Mouse (Mus musculus): ENCODE measurements around the gene Bcor.

Gene Bcor

DNA sequence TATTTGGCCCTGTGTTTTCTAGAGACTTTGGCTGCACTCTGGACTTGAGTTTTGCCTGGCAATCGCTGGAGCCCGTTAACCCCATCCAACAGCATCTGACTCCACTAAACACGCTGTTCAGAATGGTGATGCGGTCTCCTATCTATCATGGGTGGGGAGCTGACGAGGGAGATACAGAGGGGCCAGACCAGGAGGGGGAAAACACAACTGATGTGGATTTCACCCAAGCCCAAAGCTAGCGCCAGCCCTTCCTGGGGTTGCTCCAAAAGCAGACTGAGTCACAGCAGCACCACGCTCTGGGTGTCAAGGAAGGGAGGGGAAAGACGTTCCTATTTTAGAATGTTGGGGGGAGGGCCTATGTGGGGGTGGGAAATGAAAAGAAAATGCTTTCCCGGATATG, 94.4 kb downstream of the Bcor start:
- no peak for DNase-seq (ENCODE audit: low spot score)

- no peak for DNase-seq (ENCODE audit: low spot score)
Measured at GRCm38 (mm10) chrX:12062932-12063260, 97.3 kb downstream of the Bcor start.

DNA sequence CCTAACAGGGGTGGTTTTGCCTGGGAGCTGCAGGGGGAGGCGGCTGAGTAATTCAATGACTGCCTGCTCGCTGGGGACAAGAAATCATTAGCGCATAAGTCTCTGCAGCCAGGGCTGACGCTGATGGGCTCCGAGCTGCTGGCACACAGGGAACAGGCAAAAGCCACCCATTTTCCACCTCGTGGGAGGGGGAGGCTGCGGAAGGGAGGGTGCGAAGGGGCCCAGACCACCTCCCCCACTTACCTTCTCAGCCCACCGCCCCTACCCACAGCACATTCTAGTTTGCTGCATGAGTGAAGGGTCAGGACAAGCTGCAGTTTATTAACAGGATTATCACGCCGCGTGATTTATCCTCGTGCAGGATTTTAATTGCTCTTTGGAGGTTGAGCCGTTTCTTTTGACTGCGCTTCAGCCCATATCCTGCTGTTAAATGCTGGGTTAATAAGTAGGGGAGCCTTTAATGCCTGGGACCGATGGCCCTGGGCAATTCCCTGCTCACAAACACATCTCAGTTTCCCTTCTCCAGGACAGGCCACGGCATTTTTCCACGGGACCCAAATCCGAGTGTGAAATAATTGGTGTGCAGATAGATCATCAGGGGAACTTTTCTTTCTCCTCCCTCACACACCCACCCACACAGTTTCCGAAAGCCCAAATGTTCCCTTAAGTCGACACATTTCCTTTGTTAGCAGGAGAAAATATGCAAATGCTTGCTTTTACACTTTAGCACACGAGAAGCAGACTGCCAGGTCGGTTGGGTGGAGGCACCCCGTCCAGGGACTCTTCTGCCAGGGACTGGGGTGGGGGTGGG, 97.8 kb downstream of the Bcor start:
- DNase-seq (ENCODE audit: low spot score), result no peak

DNA sequence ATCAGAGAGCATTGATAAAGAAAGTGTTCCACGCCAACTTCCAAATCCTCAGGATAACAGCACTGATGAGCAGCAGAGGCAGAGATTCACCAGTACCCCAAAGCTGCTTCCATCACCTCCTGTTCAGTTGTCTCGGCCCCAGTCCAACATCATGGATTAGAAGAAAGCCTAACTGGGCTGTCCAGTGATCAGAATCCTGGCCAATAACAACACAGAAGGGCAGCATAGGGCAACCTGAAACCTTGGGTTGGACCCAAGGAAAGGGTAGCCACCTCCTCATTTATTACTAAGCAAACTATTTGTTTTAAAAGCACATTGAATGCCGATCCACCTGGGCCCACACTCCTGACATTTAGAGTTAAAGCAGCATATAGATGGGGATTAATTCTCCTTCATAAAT, 99.3 kb downstream of the Bcor start:
- DNase-seq (ENCODE audit: low spot score), result no peak

GRCm38 (mm10) chrX:12057210-12057609, 102.9 kb downstream of the Bcor start:
- no peak for DNase-seq (ENCODE audit: low spot score)

GRCm38 (mm10) chrX:12053315-12053914, 106.7 kb downstream of the Bcor start:
- DNase-seq (ENCODE audit: low spot score), result no peak

GRCm38 (mm10) chrX:12052651-12053050, 107.5 kb downstream of the Bcor start:
- no peak for DNase-seq (ENCODE audit: low spot score)

DNA sequence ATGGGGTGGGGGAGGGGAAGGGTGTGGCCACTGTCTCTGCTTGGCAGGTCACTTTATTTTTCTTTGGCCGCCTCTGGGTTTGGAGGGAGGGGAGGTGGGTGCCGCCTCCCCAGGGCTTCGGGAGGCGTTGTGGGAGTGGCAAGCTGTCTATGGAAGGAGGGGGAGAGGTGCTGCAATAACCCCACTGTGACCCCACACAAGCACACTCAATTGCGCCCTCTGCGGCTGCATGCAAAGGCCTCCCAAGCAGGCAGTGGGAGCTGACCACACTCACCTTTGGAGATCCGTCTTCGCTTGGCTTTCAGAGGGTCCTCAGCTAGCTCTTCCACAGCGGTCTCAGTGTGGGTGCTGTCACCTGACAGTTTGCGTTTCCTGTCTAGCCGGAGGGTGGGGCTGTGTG, 111.4 kb downstream of the Bcor start:
- DNase-seq (ENCODE audit: low spot score), result no peak

DNA sequence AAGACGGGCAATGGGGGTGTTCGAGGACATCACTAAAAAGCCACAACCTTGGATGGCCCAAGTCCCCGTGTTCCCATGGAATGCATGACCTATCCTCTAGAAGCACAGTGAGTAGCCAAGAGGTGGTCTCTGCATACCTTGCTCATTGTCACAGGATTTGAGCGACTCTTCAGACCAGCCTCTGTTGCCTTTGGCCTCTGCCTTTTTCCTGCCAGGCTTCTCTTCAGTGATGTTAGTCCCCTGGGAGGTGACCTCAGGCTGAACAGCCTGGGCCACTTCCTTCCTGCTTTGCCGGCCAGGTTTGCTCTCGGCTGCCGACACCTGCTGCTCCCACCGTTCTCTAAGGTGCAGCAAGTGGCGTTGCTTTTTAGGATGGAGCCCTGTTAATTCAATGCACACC, 112.0 kb downstream of the Bcor start:
- no peak for DNase-seq (ENCODE audit: low spot score)

GRCm38 (mm10) chrX:12047223-12047911, 112.8 kb downstream of the Bcor start:
- no peak for DNase-seq (ENCODE audit: low spot score)

- DNase-seq (ENCODE audit: low spot score), result no peak
Measured at GRCm38 (mm10) chrX:12046676-12047075, 113.5 kb downstream of the Bcor start.

DNA sequence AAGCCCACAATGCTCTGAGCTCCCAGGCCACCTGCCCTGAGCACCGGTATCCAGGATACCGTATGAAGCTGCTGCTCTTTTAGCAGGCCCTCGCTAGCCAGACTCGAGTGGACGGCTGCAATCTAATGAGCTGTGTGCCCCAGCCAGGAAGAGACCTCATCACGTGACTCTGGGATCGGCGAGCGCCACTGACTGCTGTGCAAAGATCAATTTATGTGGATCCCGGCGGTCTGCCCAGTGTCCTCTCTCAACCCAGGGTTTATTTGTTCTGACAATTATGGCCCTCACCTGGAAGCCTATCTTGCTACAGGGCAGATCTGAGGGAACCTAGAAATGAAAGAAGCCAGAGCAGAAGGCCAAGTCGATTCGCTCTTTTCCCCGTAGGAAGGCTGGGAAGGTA, 116.8 kb downstream of the Bcor start:
- no peak for DNase-seq (ENCODE audit: low spot score)

- no peak for DNase-seq (ENCODE audit: low spot score)
Measured at GRCm38 (mm10) chrX:12041453-12041852, 118.7 kb downstream of the Bcor start.

- DNase-seq (ENCODE audit: low spot score), result no peak
Measured at GRCm38 (mm10) chrX:12014726-12015464, 145.3 kb downstream of the Bcor start.

- no peak for DNase-seq (ENCODE audit: low spot score)
Measured at GRCm38 (mm10) chrX:12010660-12011059, 149.5 kb downstream of the Bcor start.

DNA sequence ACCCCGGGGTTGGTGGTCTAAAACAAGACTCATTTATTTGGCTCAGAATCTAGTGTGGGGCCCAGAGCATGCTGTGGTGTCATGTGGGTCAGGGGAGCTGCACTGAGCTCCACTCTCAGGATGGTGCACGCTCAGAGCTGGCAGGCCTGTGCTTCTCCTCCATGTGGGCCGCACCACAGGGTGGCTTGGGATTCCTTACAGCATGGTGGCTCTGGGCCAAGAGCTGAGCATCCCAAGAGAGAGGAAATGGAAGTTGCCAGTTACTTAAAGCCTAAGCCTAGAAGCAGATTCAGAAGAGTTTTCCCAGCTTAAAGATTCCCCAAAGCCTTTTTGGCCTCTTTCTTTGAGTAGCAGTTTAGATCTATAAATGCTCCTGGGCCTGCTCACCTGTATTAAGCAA, 151.1 kb downstream of the Bcor start:
- DNase-seq (ENCODE audit: low spot score), result no peak

DNA sequence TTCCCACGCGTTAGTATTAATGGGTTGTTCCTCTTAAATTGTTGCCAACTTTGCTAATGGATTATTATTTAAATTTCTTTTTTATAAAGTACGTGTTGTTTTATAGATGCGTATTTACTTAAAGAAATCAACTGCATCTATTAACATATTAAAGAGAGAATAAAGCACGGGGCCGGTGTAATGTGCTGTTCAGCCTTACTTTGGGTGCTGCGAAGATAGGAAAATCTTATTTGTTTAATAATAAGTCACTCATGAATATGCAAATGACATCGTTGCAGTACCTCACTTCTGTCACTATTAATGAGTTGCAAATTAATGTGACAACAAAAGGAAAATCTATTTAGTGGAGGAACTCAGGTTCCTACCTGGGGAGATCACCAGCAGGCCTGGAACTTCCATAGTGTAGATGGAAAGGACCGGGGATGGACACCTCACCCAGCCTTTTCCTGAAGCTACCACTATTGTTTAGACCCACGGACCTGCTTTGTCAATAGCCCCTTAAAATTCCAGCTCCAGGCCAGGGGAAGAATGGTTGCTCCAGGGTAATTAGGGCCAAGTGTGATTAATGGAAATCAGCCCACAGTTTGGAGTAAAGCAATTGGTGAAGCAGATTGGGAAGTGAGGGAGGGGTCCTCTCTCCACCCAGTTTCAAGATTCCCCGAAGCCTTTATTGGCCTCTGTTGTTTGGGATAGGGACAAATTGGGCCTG, 152.2 kb downstream of the Bcor start:
- no peak for DNase-seq (ENCODE audit: low spot score)

DNA sequence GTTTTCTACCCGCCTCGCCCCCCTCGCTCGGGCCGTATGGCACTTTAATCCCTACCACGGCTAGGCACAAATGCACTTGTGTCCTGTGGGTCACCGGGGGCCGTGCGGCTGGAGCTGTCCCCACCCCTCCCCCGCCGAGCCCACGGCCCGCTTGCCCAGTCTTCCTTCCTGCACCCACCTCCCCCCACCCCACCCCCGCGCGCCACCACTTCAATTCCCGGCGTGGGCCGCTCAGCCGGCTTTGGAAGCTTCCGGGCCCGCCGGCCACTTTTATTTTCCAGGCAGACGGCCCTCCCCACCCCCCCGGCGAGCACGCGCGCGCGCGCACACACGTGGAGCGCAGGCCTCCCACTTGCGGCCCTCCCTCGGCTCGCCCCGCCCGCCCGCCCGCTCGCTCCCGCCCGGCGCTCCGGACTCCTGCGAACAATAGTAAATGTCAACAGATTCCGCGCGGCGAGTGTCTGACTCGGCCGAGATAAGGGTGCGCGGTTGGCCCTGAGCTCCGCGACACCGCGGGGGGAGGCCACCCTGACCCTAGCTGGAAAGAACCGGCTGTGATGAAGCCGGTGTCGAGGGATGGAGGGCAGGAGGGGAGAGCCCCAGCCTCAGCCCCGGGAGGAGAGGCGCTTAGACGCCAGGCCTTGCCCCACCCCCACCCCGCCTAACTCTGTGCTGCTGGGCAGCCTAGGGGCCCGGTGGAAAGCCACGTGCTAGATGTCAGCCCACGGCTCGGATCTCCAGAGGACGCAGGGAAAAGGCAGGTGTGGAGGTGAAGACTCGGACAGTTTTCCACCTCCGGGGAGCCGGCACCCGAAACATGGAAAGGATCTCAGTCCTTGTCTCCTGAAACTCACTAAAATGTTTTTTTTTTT, 153.0 kb downstream of the Bcor start:
- peak; percentile 14 for DNase-seq (ENCODE audit: low spot score)

DNA sequence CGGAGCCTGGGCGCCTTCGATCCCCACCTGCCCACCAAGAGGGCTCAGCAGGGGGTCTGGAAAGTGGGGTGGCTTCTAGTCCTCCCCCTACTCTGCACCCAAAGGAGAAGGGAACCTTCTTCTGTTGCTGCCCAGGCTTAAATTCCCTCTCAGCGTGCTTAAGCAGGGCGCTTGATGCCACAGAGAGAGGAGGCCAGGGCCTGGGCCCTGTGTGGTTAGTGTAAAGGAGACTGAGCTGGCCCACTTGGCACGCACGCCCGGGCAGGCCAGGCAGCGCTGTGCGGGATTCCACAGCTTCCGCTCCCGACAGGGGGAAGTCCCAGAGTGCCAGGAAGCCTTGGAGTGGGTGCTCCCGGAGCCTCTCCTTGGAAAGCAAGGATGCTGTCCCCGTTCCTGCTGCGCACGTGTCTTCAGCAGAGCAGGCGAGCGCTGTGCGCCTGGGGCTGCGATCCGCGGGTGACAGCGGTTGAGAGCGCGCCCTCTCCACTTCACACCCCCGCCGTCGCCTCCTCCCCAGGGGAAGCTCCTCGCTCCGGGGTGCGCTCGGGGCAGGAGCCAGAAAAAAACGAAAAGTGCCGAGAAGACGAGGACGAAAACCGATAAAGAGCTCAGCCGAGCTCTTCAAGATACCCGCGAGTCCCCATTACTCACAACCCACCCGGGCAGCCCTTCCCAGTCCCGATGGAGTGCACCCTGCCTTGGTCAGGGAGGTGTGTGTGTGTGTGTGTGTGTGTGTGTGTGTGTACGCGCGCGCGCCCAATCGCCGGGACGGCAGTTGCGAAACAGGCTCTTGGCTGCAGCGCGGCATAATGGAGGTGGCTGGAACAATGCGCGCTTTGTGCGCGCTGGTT, 153.9 kb downstream of the Bcor start:
- peak; percentile 30 for DNase-seq (ENCODE audit: low spot score)

Data from ovary, postnatal 10 days (tissue).